Mouse (Mus musculus): Measurements from ENCODE around the gene Ltbp3. TPM values are rescaled to one million over a fixed set of nuclear protein-coding genes. Genes with fewer than 3 reads are reported as not detected.

Ltbp3 gene
- total and polyA plus RNA-seq, 2 experiments from 2014 or later: 15.4 to 73.4 TPM

DNA sequence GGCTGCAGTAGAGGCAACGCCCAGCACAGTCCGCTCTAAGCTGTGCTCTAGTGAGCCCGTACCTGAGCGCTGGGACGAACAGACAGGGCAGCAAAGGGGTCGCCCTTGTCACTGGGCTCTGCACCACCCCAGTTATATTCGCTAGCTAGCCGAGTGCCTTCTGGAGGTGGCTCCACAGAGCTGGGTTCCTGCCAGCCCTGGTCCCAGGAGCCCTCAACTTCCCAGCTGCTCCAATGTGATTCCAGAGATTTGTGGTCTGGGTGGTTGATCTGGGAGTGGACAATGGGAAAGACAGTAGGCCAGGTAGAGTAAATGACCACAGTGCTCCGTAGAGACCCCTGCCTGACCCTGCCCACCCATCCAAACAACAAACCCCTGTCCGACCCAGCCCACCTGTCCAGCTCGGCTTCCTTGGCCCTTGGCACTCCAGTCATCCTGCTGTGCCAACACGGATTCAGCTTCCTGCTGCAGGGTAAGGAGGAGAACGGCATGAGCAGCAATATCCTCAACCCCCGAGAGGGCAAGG lies 18.2 kb downstream of the Ltbp3 start:
- H3K4me1 ChIP-seq (ENCODE audit: control insufficient read depth, insufficient read depth): no peaks in the 10 kb centered on the region; the same call in 1 of the 2 replicates
- H3K9ac ChIP-seq (replicated peaks; ENCODE audit: low read depth, low read length): no peak overlapping the region
- no peak overlapping the region for H3K27ac ChIP-seq (ENCODE audit: low read depth)
- no peak overlapping the region for H3K4me3 ChIP-seq (ENCODE audit: low read depth, low read length)
- no peak for DNase-seq (ENCODE audit: low spot score)
- H3K9me3 ChIP-seq (replicated peaks; ENCODE audit: control insufficient read depth, low read length): no peaks in the 10 kb centered on the region
- TF ChIP-seq EP300 (IDR thresholded peaks at IDR 0.05; ENCODE audit: low read depth) (no peak), CTCF (IDR thresholded peaks at IDR 0.05; ENCODE audit: low read depth) (no peak)
- WGBS: 88% methylated on average over 14 of the region's 14 CpGs
- peaks cover 16% of the 10 kb centered on the region; the same call in 1 of the 2 replicates for H3K27me3 ChIP-seq (ENCODE audit: control insufficient read depth, insufficient read depth, low read length)
- peaks cover 66% of the 10 kb centered on the region for H3K36me3 ChIP-seq (replicated peaks; ENCODE audit: control insufficient read depth, insufficient read depth, low read length)
- no peak overlapping the region for H3K4me2 ChIP-seq (ENCODE audit: low read depth, low read length)
- no peak for ATAC-seq (ENCODE audit: insufficient read depth, low read depth)

DNA sequence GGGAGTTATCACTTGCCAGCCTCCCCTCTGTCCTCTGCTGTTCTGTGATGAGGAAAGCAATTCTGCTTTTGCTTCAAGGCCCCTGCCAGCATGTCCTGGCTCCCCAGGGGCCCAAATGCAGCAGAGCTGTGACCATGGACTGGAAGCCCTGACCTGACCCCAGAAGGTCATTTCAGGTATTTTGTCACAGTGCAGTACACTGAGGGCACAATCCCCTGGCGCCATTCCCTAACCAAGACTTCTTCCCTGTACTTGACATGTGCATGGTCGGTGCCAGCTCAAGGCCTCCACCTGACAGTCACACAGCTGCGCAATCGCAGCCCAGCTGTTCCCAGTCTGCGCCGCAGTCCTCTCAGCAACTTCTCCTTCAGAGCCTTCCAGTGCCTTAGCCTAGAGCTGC lies 22.5 kb downstream of the Ltbp3 start:
- H3K4me3 ChIP-seq (ENCODE audit: low read depth, low read length): no peak overlapping the region
- no peaks in the 10 kb centered on the region for H3K4me1 ChIP-seq (ENCODE audit: control insufficient read depth, insufficient read depth)
- H3K27ac ChIP-seq (ENCODE audit: low read depth): no peak overlapping the region
- no peak for ATAC-seq (ENCODE audit: insufficient read depth, low read depth)
- peaks cover 98% of the 10 kb centered on the region for H3K36me3 ChIP-seq (replicated peaks; ENCODE audit: control insufficient read depth, insufficient read depth, low read length)
- no peaks in the 10 kb centered on the region for H3K27me3 ChIP-seq (ENCODE audit: control insufficient read depth, insufficient read depth, low read length)
- H3K9me3 ChIP-seq (replicated peaks; ENCODE audit: control insufficient read depth, low read length): no peaks in the 10 kb centered on the region
- WGBS: 95% methylated on average over 6 of the region's 6 CpGs
- no peak overlapping the region for H3K9ac ChIP-seq (replicated peaks; ENCODE audit: low read depth, low read length)
- DNase-seq (ENCODE audit: low spot score): no peak
- no peak for TF ChIP-seq EP300 (IDR thresholded peaks at IDR 0.05; ENCODE audit: low read depth)
- TF ChIP-seq CTCF (IDR thresholded peaks at IDR 0.05; ENCODE audit: low read depth): no peak
- no peak overlapping the region for H3K4me2 ChIP-seq (ENCODE audit: low read depth, low read length)

GRCm38 (mm10) chr19:5767271-5767670 lies 26.6 kb downstream of the Ltbp3 start:
- H3K36me3 ChIP-seq (replicated peaks; ENCODE audit: control insufficient read depth, insufficient read depth, low read length): peaks cover 68% of the 10 kb centered on the region
- peaks cover 11% of the 10 kb centered on the region for H3K4me1 ChIP-seq (ENCODE audit: control insufficient read depth, insufficient read depth)
- no peak for ATAC-seq (ENCODE audit: insufficient read depth, low read depth)

DNA sequence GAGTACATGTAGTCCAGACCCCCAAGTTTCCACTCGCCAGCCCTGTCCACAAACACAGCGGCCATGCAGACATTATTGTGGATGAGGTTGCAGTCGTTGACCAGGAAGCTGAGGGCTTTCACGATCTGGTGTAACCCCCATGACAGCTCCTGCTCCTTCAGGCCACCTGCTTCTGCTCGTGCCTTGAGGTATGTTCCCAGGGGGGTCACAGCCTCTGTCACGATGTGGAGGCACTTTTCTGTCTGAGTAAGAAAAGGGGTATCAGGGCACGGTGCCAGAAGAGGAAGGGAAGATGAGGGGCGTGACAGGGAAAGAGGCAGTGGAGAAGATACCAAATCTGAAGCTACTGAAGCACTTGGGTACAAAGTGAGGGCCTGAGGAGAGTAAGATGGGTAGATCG lies 29.6 kb downstream of the Ltbp3 start:
- peak overlapping the region; percentile 73 for H3K4me3 ChIP-seq (ENCODE audit: low read depth, low read length)
- peak overlapping the region; percentile 72 for H3K9ac ChIP-seq (replicated peaks; ENCODE audit: low read depth, low read length)
- WGBS: 34% methylated on average over 9 of the region's 9 CpGs
- peak overlapping the region; percentile 84 for H3K27ac ChIP-seq (ENCODE audit: low read depth)
- no peaks in the 10 kb centered on the region for H3K27me3 ChIP-seq (ENCODE audit: control insufficient read depth, insufficient read depth, low read length)
- DNase-seq (ENCODE audit: low spot score) (no peak), ATAC-seq (ENCODE audit: insufficient read depth, low read depth) (no peak)
- peaks cover 11% of the 10 kb centered on the region for H3K4me1 ChIP-seq (ENCODE audit: control insufficient read depth, insufficient read depth)
- peaks cover 40% of the 10 kb centered on the region for H3K36me3 ChIP-seq (replicated peaks; ENCODE audit: control insufficient read depth, insufficient read depth, low read length)
- H3K4me2 ChIP-seq (ENCODE audit: low read depth, low read length): peak overlapping the region; percentile 89
- H3K9me3 ChIP-seq (replicated peaks; ENCODE audit: control insufficient read depth, low read length): no peaks in the 10 kb centered on the region
- TF ChIP-seq CTCF (IDR thresholded peaks at IDR 0.05; ENCODE audit: low read depth) (no peak), EP300 (IDR thresholded peaks at IDR 0.05; ENCODE audit: low read depth) (no peak)

More at GRCm38 (mm10) chr19:5767271-5767670, 26.6 kb downstream of the Ltbp3 start:
- TF ChIP-seq EP300 (IDR thresholded peaks at IDR 0.05; ENCODE audit: low read depth) (no peak), CTCF (IDR thresholded peaks at IDR 0.05; ENCODE audit: low read depth) (no peak)
- DNase-seq (ENCODE audit: low spot score): no peak
- Histone ChIP-seq H3K27ac (ENCODE audit: low read depth) (no peak overlapping the region), H3K4me2 (ENCODE audit: low read depth, low read length) (no peak overlapping the region), H3K4me3 (ENCODE audit: low read depth, low read length) (no peak overlapping the region), H3K9me3 (replicated peaks; ENCODE audit: control insufficient read depth, low read length) (no peaks in the 10 kb centered on the region), H3K27me3 (ENCODE audit: control insufficient read depth, insufficient read depth, low read length) (no peaks in the 10 kb centered on the region), H3K9ac (replicated peaks; ENCODE audit: low read depth, low read length) (no peak overlapping the region)
- WGBS: 86% methylated on average over 4 of the region's 4 CpGs

- TF ChIP-seq EP300 (IDR thresholded peaks at IDR 0.05; ENCODE audit: low read depth) (peak; percentile 6; the same call in 1 of the 2 replicates), CTCF (IDR thresholded peaks at IDR 0.05; ENCODE audit: low read depth) (no peak)
- H3K4me2 ChIP-seq (ENCODE audit: low read depth, low read length): peak within 1 kb of the TSS; percentile 89
- H3K9me3 ChIP-seq (replicated peaks; ENCODE audit: control insufficient read depth, low read length): no peaks in the 10 kb centered on the region
- peak within 1 kb of the TSS; percentile 72 for H3K9ac ChIP-seq (replicated peaks; ENCODE audit: low read depth, low read length)
- DNase-seq (ENCODE audit: low spot score) (peak; percentile 90), ATAC-seq (ENCODE audit: insufficient read depth, low read depth) (peak; percentile 99)
- H3K27me3 ChIP-seq (ENCODE audit: control insufficient read depth, insufficient read depth, low read length): no peaks in the 10 kb centered on the region
- WGBS: under 1% methylated on average over 64 of the region's 64 CpGs
- peak within 1 kb of the TSS; percentile 84 for H3K27ac ChIP-seq (ENCODE audit: low read depth)
- peaks cover 11% of the 10 kb centered on the region for H3K4me1 ChIP-seq (ENCODE audit: control insufficient read depth, insufficient read depth)
- peaks cover 32% of the 10 kb centered on the region for H3K36me3 ChIP-seq (replicated peaks; ENCODE audit: control insufficient read depth, insufficient read depth, low read length)
- H3K4me3 ChIP-seq (ENCODE audit: low read depth, low read length): peak within 1 kb of the TSS; percentile 73
Measured at GRCm38 (mm10) chr19:5770925-5771860, 30.5 kb downstream of the Ltbp3 start, which contains the start of gene Scyl1. Gene Scyl1 (minus strand): TSS chr19:5771419.

All from heart, postnatal 0 days (tissue).